Mouse (Mus musculus): ENCODE data around the gene Fosl1. TPM values are rescaled to one million over a fixed set of nuclear protein-coding genes. Genes with fewer than 3 reads are reported as not detected.
A peak's percentile ranks its signal among the peaks of the same experiment; 100 is the strongest.

The Fosl1 gene
- polyA plus RNA-seq, 1 experiment from 2014 or later = not detected

- Histone ChIP-seq H3K4me3 (no peak overlapping the region), H3K27me3 (peaks cover 41% of the 10 kb centered on the region), H3K27ac (no peak overlapping the region), H3K9me3 (no peaks in the 10 kb centered on the region), H3K4me1 (peaks cover 24% of the 10 kb centered on the region), H3K9ac (no peak overlapping the region), H3K36me3 (no peaks in the 10 kb centered on the region), H3K4me2 (no peak overlapping the region)
- WGBS = 87% methylated on average over 5 of the region's 5 CpGs
- ATAC-seq (ENCODE audit: borderline replicate concordance, extremely low read depth, low FRiP score, low TSS enrichment) = no peak
These were observed 1.6 kb upstream of the Fosl1 start for GRCm38 (mm10) chr19:5445747-5446146.

- H3K4me3 ChIP-seq = peak overlapping the region; percentile 57
- H3K9me3 ChIP-seq = no peaks in the 10 kb centered on the region
- peak; percentile 11; the same call in 1 of the 2 replicates for ATAC-seq (ENCODE audit: borderline replicate concordance, extremely low read depth, low FRiP score, low TSS enrichment)
- peaks cover 48% of the 10 kb centered on the region for H3K27me3 ChIP-seq
- WGBS = 4% methylated on average over 35 of the region's 36 CpGs
- no peaks in the 10 kb centered on the region for H3K36me3 ChIP-seq
- no peak overlapping the region for H3K9ac ChIP-seq
- H3K4me2 ChIP-seq = peak overlapping the region; percentile 95
- no peak overlapping the region for H3K27ac ChIP-seq
- H3K4me1 ChIP-seq = peaks cover 24% of the 10 kb centered on the region
These were observed 1.2 kb downstream of the Fosl1 start for GRCm38 (mm10) chr19:5448354-5449150.

GRCm38 (mm10) chr19:5449673-5450072 lies 2.3 kb downstream of the Fosl1 start:
- Histone ChIP-seq H3K4me3 (no peak overlapping the region), H3K9ac (no peak overlapping the region), H3K4me2 (no peak overlapping the region), H3K4me1 (peaks cover 24% of the 10 kb centered on the region), H3K27me3 (peaks cover 48% of the 10 kb centered on the region), H3K36me3 (peaks cover 5% of the 10 kb centered on the region; the same call in 1 of the 2 replicates), H3K27ac (no peak overlapping the region), H3K9me3 (no peaks in the 10 kb centered on the region)
- no peak for ATAC-seq (ENCODE audit: borderline replicate concordance, extremely low read depth, low FRiP score, low TSS enrichment)
- WGBS = 79% methylated on average over 3 of the region's 3 CpGs

- WGBS = 70% methylated on average over 6 of the region's 6 CpGs
- peaks cover 6% of the 10 kb centered on the region; the same call in 1 of the 2 replicates for H3K36me3 ChIP-seq
- H3K9me3 ChIP-seq = no peaks in the 10 kb centered on the region
- no peak overlapping the region for H3K27ac ChIP-seq
- peaks cover 45% of the 10 kb centered on the region for H3K27me3 ChIP-seq
- no peak overlapping the region for H3K4me3 ChIP-seq
- no peak overlapping the region for H3K9ac ChIP-seq
- ATAC-seq (ENCODE audit: borderline replicate concordance, extremely low read depth, low FRiP score, low TSS enrichment) = no peak
- H3K4me2 ChIP-seq = no peak overlapping the region
- H3K4me1 ChIP-seq = peaks cover 38% of the 10 kb centered on the region
These were observed 4.4 kb downstream of the Fosl1 start for GRCm38 (mm10) chr19:5451766-5452165.

- no peak for ATAC-seq (ENCODE audit: borderline replicate concordance, extremely low read depth, low FRiP score, low TSS enrichment)
- H3K9me3 ChIP-seq = no peaks in the 10 kb centered on the region
- peaks cover 32% of the 10 kb centered on the region for H3K4me1 ChIP-seq
- peak overlapping the region; percentile 71 for H3K4me3 ChIP-seq
- H3K27ac ChIP-seq = no peak overlapping the region; the same call in 1 of the 2 replicates
- WGBS = 70% methylated on average over 12 of the region's 12 CpGs
- H3K4me2 ChIP-seq = peak overlapping the region; percentile 82
- peaks cover 6% of the 10 kb centered on the region; the same call in 1 of the 2 replicates for H3K36me3 ChIP-seq
- H3K27me3 ChIP-seq = peaks cover 14% of the 10 kb centered on the region
- H3K9ac ChIP-seq = peak overlapping the region; percentile 79; the same call in 1 of the 2 replicates
These were observed 7.7 kb downstream of the Fosl1 start for GRCm38 (mm10) chr19:5455037-5455436.

GRCm38 (mm10) chr19:5455568-5455967 lies 8.2 kb downstream of the Fosl1 start:
- WGBS = 43% methylated on average over 8 of the region's 8 CpGs
- Histone ChIP-seq H3K27me3 (peaks cover 9% of the 10 kb centered on the region; the same call in 1 of the 2 replicates), H3K4me2 (peak overlapping the region; percentile 82), H3K9ac (peak overlapping the region; percentile 79; the same call in 1 of the 2 replicates), H3K4me1 (peaks cover 33% of the 10 kb centered on the region), H3K27ac (peak overlapping the region; percentile 92), H3K9me3 (no peaks in the 10 kb centered on the region), H3K36me3 (peaks cover 6% of the 10 kb centered on the region; the same call in 1 of the 2 replicates), H3K4me3 (peak overlapping the region; percentile 71)
- ATAC-seq (ENCODE audit: borderline replicate concordance, extremely low read depth, low FRiP score, low TSS enrichment) = no peak

- Histone ChIP-seq H3K9ac (peak overlapping the region; percentile 79), H3K9me3 (no peaks in the 10 kb centered on the region), H3K27me3 (0 out of 2 replicates have a peak, but pooled peaks cover 4% of the 10 kb centered on the region), H3K4me2 (peak overlapping the region; percentile 82), H3K36me3 (peaks cover 6% of the 10 kb centered on the region; the same call in 1 of the 2 replicates), H3K27ac (peak overlapping the region; percentile 92), H3K4me1 (peaks cover 39% of the 10 kb centered on the region), H3K4me3 (peak overlapping the region; percentile 71)
- WGBS = 3% methylated on average over 26 of the region's 26 CpGs
- ATAC-seq (ENCODE audit: borderline replicate concordance, extremely low read depth, low FRiP score, low TSS enrichment) = no peak
These were observed 9.0 kb downstream of the Fosl1 start for GRCm38 (mm10) chr19:5456241-5456921.

- WGBS = under 1% methylated on average over 70 of the region's 70 CpGs
- H3K4me1 ChIP-seq = peaks cover 45% of the 10 kb centered on the region
These were observed 9.8 kb downstream of the Fosl1 start for GRCm38 (mm10) chr19:5456922-5457745.

GRCm38 (mm10) chr19:5457746-5458442 lies 10.5 kb downstream of the Fosl1 start, which contains the start of gene Ccdc85b:
TSS of gene Ccdc85b (minus strand) at chr19:5457894.
- Histone ChIP-seq H3K27me3 (no peaks in the 10 kb centered on the region), H3K27ac (peak within 1 kb of the TSS; percentile 92), H3K9me3 (no peaks in the 10 kb centered on the region), H3K4me3 (peak within 1 kb of the TSS; percentile 71), H3K9ac (peak within 1 kb of the TSS; percentile 79), H3K4me1 (peaks cover 45% of the 10 kb centered on the region), H3K4me2 (peak within 1 kb of the TSS; percentile 82), H3K36me3 (peaks cover 18% of the 10 kb centered on the region; the same call in 1 of the 2 replicates)
- 10% methylated on average over 14 of the region's 14 CpGs for WGBS
- ATAC-seq (ENCODE audit: borderline replicate concordance, extremely low read depth, low FRiP score, low TSS enrichment) = no peak

More at GRCm38 (mm10) chr19:5456922-5457745, 9.8 kb downstream of the Fosl1 start:
- peak overlapping the region; percentile 79 for H3K9ac ChIP-seq
- peak overlapping the region; percentile 82 for H3K4me2 ChIP-seq
- peak overlapping the region; percentile 92 for H3K27ac ChIP-seq
- peak overlapping the region; percentile 71 for H3K4me3 ChIP-seq
- ATAC-seq (ENCODE audit: borderline replicate concordance, extremely low read depth, low FRiP score, low TSS enrichment) = peak; percentile 92
- no peaks in the 10 kb centered on the region for H3K27me3 ChIP-seq
- H3K9me3 ChIP-seq = no peaks in the 10 kb centered on the region
- H3K36me3 ChIP-seq = peaks cover 12% of the 10 kb centered on the region; the same call in 1 of the 2 replicates

GRCm38 (mm10) chr19:5459019-5459418 lies 11.7 kb downstream of the Fosl1 start:
- ATAC-seq (ENCODE audit: borderline replicate concordance, extremely low read depth, low FRiP score, low TSS enrichment) = no peak
- no peak overlapping the region for H3K4me3 ChIP-seq
- 65% methylated on average over 7 of the region's 7 CpGs for WGBS
- no peak overlapping the region for H3K9ac ChIP-seq
- H3K36me3 ChIP-seq = peaks cover 26% of the 10 kb centered on the region; the same call in 1 of the 2 replicates
- H3K4me2 ChIP-seq = no peak overlapping the region
- H3K4me1 ChIP-seq = peaks cover 53% of the 10 kb centered on the region
- no peaks in the 10 kb centered on the region for H3K27me3 ChIP-seq
- H3K27ac ChIP-seq = no peak overlapping the region
- no peaks in the 10 kb centered on the region for H3K9me3 ChIP-seq
